7 mouse cellular contexts compared by ENCODE assay signal in genomic region chr6:71631706-71632461, GRCm38 (mm10). TPM values are rescaled to one million over a fixed set of nuclear protein-coding genes. Genes with fewer than 3 reads are reported as not detected.
A peak's percentile ranks its signal among the peaks of the same experiment; 100 is the strongest.
DNase-seq lines count a peak whose midpoint lies in the region; ATAC-seq lines count a peak whose summit lies in the region.

No protein-coding gene starts in this region.

- ATAC-seq in intestine, embryonic 14.5 days (replicated peaks; ENCODE audit: low FRiP score, low TSS enrichment, low read depth): no peak
- 0 out of 2 replicates have a peak, but pooled peaks have one; percentile 3 for ATAC-seq in midbrain, embryonic 13.5 days

- H3K4me3 ChIP-seq in intestine, embryonic 14.5 days (ENCODE audit: low read depth, low read length): peak overlapping the region; percentile 73
- H3K4me3 ChIP-seq in midbrain, embryonic 13.5 days (replicated peaks): peak overlapping the region; percentile 85

- peak overlapping the region; percentile 92 for H3K4me2 ChIP-seq in intestine, embryonic 14.5 days (ENCODE audit: low read length)
- H3K4me2 ChIP-seq in midbrain, embryonic 13.5 days (replicated peaks): peak overlapping the region; percentile 77

- peak overlapping the region; percentile 100 for H3K27ac ChIP-seq in intestine, embryonic 14.5 days (ENCODE audit: low read depth)
- H3K27ac ChIP-seq in midbrain, embryonic 13.5 days: peak overlapping the region; percentile 99

- no peaks in the 10 kb centered on the region for H3K9me3 ChIP-seq in intestine, embryonic 14.5 days (ENCODE audit: control insufficient read depth, low read length)
- no peaks in the 10 kb centered on the region for H3K9me3 ChIP-seq in midbrain, embryonic 13.5 days

- H3K9ac ChIP-seq in intestine, embryonic 14.5 days (ENCODE audit: low read length): peak overlapping the region; percentile 88
- peak overlapping the region; percentile 88 for H3K9ac ChIP-seq in midbrain, embryonic 13.5 days (replicated peaks)

- DNase-seq in adipocyte (ENCODE audit: low spot score): peak; percentile 57
- peak; percentile 58 for DNase-seq in embryo, embryonic 10 days (ENCODE audit: low spot score)
- DNase-seq in gastrocnemius, postnatal 10 days: peak; percentile 51
- DNase-seq in intestine, embryonic 14.5 days (ENCODE audit: low spot score): peak; percentile 73
- DNase-seq in left cerebral cortex, postnatal 4 days: peak; percentile 50
- peak; percentile 64 to 67 for DNase-seq in spleen, postnatal 10 days (ENCODE audit: low spot score in 2 of 2)

- 3% methylated on average over 42 of the region's 42 CpGs for WGBS in intestine, embryonic 14.5 days
- WGBS in midbrain, embryonic 13.5 days: under 1% methylated on average over 39 of the region's 42 CpGs

- peaks cover 30% of the 10 kb centered on the region for H3K36me3 ChIP-seq in intestine, embryonic 14.5 days (ENCODE audit: control insufficient read depth, insufficient read depth, low read length)
- peaks cover 18% of the 10 kb centered on the region for H3K36me3 ChIP-seq in midbrain, embryonic 13.5 days

- H3K4me1 ChIP-seq in intestine, embryonic 14.5 days (replicated peaks; ENCODE audit: control insufficient read depth, insufficient read depth, low read length): peaks cover 13% of the 10 kb centered on the region
- H3K4me1 ChIP-seq in midbrain, embryonic 13.5 days (replicated peaks): peaks cover 32% of the 10 kb centered on the region

- no peaks in the 10 kb centered on the region; the same call in 1 of the 2 replicates for H3K27me3 ChIP-seq in intestine, embryonic 14.5 days (replicated peaks; ENCODE audit: control insufficient read depth, insufficient read depth, low read length)
- H3K27me3 ChIP-seq in midbrain, embryonic 13.5 days: peaks cover 4% of the 10 kb centered on the region

- intact Hi-C loops in left cerebral cortex, postnatal 4 days (cut with DNase I): no loop called here

RNA-seq across cellular contexts. Expression of gene Kdm3a, which starts 0.9 kb away (rescaled TPM):
- total RNA-seq in gastrocnemius, postnatal 10 days (2021): 10 to 100 TPM; 20.5 to 23.9 TPM
- polyA plus RNA-seq in intestine, embryonic 14.5 days (2014; fragmentation: Nextera tagmentation; extraction: Ambion mirVana): 43.2 and 43.5 TPM in 2 replicates
- total RNA-seq in left cerebral cortex, postnatal 4 days (2021): 10 to 100 TPM; 30.7 to 32.0 TPM
- polyA plus RNA-seq in midbrain, embryonic 13.5 days (2015; fragmentation: Nextera tagmentation; extraction: Ambion mirVana): 61.5 and 71.9 TPM in 2 replicates
